Mouse (Mus musculus): ENCODE measurements around the gene Bean1. TPM values are rescaled to one million over a fixed set of nuclear protein-coding genes. Genes with fewer than 3 reads are reported as not detected.

Bean1 gene
- polyA plus RNA-seq, 2 experiments, result 0.02 TPM; not detected in 1

- H3K4me3 ChIP-seq (ENCODE audit: insufficient read depth in 1 of 2, low read depth in 2 of 2, low read length in 2 of 2), result no peak overlapping the region
- H3K9ac ChIP-seq (replicated peaks), result no peak overlapping the region
- no peak overlapping the region for H3K27ac ChIP-seq
- H3K36me3 ChIP-seq (replicated peaks; ENCODE audit: control insufficient read depth, insufficient read depth, low read depth), result no peaks in the 10 kb centered on the region
- 23% methylated on average over 15 of the region's 15 CpGs for WGBS (ENCODE audit: insufficient replicate concordance)
- H3K27me3 ChIP-seq (ENCODE audit: control insufficient read depth, insufficient read depth, low read length), result no peaks in the 10 kb centered on the region
- ATAC-seq (ENCODE audit: insufficient read depth) (0 out of 2 replicates have a peak, but pooled peaks have one; percentile 35), DNase-seq (ENCODE audit: low read depth in 3 of 3, low spot score in 3 of 3) (peak; percentile 14 to 22 (median 15))
- H3K4me1 ChIP-seq (replicated peaks; ENCODE audit: control insufficient read depth in 2 of 2, insufficient read depth in 2 of 2, low read length in 1 of 2), result no peaks in the 10 kb centered on the region
- no peaks in the 10 kb centered on the region for H3K9me3 ChIP-seq (ENCODE audit: control insufficient read depth, low read length)
- H3K4me2 ChIP-seq (ENCODE audit: low read depth), result no peak overlapping the region
- TF ChIP-seq EP300 (IDR thresholded peaks at IDR 0.05; ENCODE audit: low read depth) (no peak), CTCF (IDR thresholded peaks at IDR 0.05; ENCODE audit: low read depth) (peak; percentile 75)
Measured at GRCm38 (mm10) chr8:104145981-104146689, 24.1 kb upstream of the Bean1 start.

GRCm38 (mm10) chr8:104146717-104147494, 23.3 kb upstream of the Bean1 start:
- Histone ChIP-seq H3K4me3 (ENCODE audit: insufficient read depth in 1 of 2, low read depth in 2 of 2, low read length in 2 of 2) (no peak overlapping the region), H3K4me2 (ENCODE audit: low read depth) (no peak overlapping the region), H3K4me1 (replicated peaks; ENCODE audit: control insufficient read depth in 2 of 2, insufficient read depth in 2 of 2, low read length in 1 of 2) (no peaks in the 10 kb centered on the region), H3K36me3 (replicated peaks; ENCODE audit: control insufficient read depth, insufficient read depth, low read depth) (no peaks in the 10 kb centered on the region), H3K27ac (no peak overlapping the region), H3K9me3 (ENCODE audit: control insufficient read depth, low read length) (no peaks in the 10 kb centered on the region), H3K9ac (replicated peaks) (no peak overlapping the region), H3K27me3 (ENCODE audit: control insufficient read depth, insufficient read depth, low read length) (no peaks in the 10 kb centered on the region)
- ATAC-seq (ENCODE audit: insufficient read depth) (no peak), DNase-seq (ENCODE audit: low read depth in 3 of 3, low spot score in 3 of 3) (no peak)
- WGBS (ENCODE audit: insufficient replicate concordance), result 78% methylated on average over 15 of the region's 15 CpGs
- TF ChIP-seq EP300 (IDR thresholded peaks at IDR 0.05; ENCODE audit: low read depth) (no peak), CTCF (IDR thresholded peaks at IDR 0.05; ENCODE audit: low read depth) (no peak)

GRCm38 (mm10) chr8:104147947-104148346, 22.3 kb upstream of the Bean1 start:
- H3K27me3 ChIP-seq (ENCODE audit: control insufficient read depth, insufficient read depth, low read length), result no peaks in the 10 kb centered on the region
- H3K4me3 ChIP-seq (ENCODE audit: insufficient read depth in 1 of 2, low read depth in 2 of 2, low read length in 2 of 2), result no peak overlapping the region
- ATAC-seq (ENCODE audit: insufficient read depth) (no peak), DNase-seq (ENCODE audit: low read depth in 3 of 3, low spot score in 3 of 3) (no peak)
- no peaks in the 10 kb centered on the region for H3K9me3 ChIP-seq (ENCODE audit: control insufficient read depth, low read length)
- TF ChIP-seq CTCF (IDR thresholded peaks at IDR 0.05; ENCODE audit: low read depth), result no peak
- no peak for TF ChIP-seq EP300 (IDR thresholded peaks at IDR 0.05; ENCODE audit: low read depth)
- no peak overlapping the region for H3K27ac ChIP-seq
- H3K9ac ChIP-seq (replicated peaks), result no peak overlapping the region
- 60% methylated on average over 2 of the region's 2 CpGs for WGBS (ENCODE audit: insufficient replicate concordance)
- no peak overlapping the region for H3K4me2 ChIP-seq (ENCODE audit: low read depth)
- H3K36me3 ChIP-seq (replicated peaks; ENCODE audit: control insufficient read depth, insufficient read depth, low read depth), result no peaks in the 10 kb centered on the region
- H3K4me1 ChIP-seq (replicated peaks; ENCODE audit: control insufficient read depth in 2 of 2, insufficient read depth in 2 of 2, low read length in 1 of 2), result no peaks in the 10 kb centered on the region

GRCm38 (mm10) chr8:104160731-104161130, 9.5 kb upstream of the Bean1 start:
- H3K9ac ChIP-seq (replicated peaks), result no peak overlapping the region
- no peak overlapping the region for H3K4me3 ChIP-seq (ENCODE audit: insufficient read depth in 1 of 2, low read depth in 2 of 2, low read length in 2 of 2)
- H3K4me2 ChIP-seq (ENCODE audit: low read depth), result no peak overlapping the region
- H3K9me3 ChIP-seq (ENCODE audit: control insufficient read depth, low read length), result peaks cover 3% of the 10 kb centered on the region; the same call in 1 of the 2 replicates
- ATAC-seq (ENCODE audit: insufficient read depth) (no peak), DNase-seq (ENCODE audit: low read depth in 3 of 3, low spot score in 3 of 3) (no peak)
- H3K36me3 ChIP-seq (replicated peaks; ENCODE audit: control insufficient read depth, insufficient read depth, low read depth), result no peaks in the 10 kb centered on the region
- no peaks in the 10 kb centered on the region for H3K4me1 ChIP-seq (replicated peaks; ENCODE audit: control insufficient read depth in 2 of 2, insufficient read depth in 2 of 2, low read length in 1 of 2)
- 66% methylated on average over 5 of the region's 5 CpGs for WGBS (ENCODE audit: insufficient replicate concordance)
- TF ChIP-seq EP300 (IDR thresholded peaks at IDR 0.05; ENCODE audit: low read depth), result no peak
- H3K27me3 ChIP-seq (ENCODE audit: control insufficient read depth, insufficient read depth, low read length), result no peaks in the 10 kb centered on the region
- H3K27ac ChIP-seq, result no peak overlapping the region

- no peaks in the 10 kb centered on the region for H3K36me3 ChIP-seq (replicated peaks; ENCODE audit: control insufficient read depth, insufficient read depth, low read depth)
- DNase-seq (ENCODE audit: low read depth in 3 of 3, low spot score in 3 of 3), result no peak
- H3K27ac ChIP-seq, result no peak overlapping the region
- no peaks in the 10 kb centered on the region for H3K9me3 ChIP-seq (ENCODE audit: control insufficient read depth, low read length)
- peaks cover 30% of the 10 kb centered on the region for H3K27me3 ChIP-seq (ENCODE audit: control insufficient read depth, insufficient read depth, low read length)
- H3K4me3 ChIP-seq (ENCODE audit: insufficient read depth in 1 of 2, low read depth in 2 of 2, low read length in 2 of 2), result no peak overlapping the region
- H3K4me1 ChIP-seq (replicated peaks; ENCODE audit: control insufficient read depth in 2 of 2, insufficient read depth in 2 of 2, low read length in 1 of 2), result no peaks in the 10 kb centered on the region
- 35% methylated on average over 3 of the region's 3 CpGs for WGBS (ENCODE audit: insufficient replicate concordance)
- no peak overlapping the region for H3K9ac ChIP-seq (replicated peaks)
- no peak for TF ChIP-seq EP300 (IDR thresholded peaks at IDR 0.05; ENCODE audit: low read depth)
- TF ChIP-seq CTCF (IDR thresholded peaks at IDR 0.05; ENCODE audit: low read depth), result no peak
- H3K4me2 ChIP-seq (ENCODE audit: low read depth), result no peak overlapping the region
- no peak for ATAC-seq (ENCODE audit: insufficient read depth)
Measured at GRCm38 (mm10) chr8:104169461-104169860, 781 bp upstream of the Bean1 start.

Measured in liver, embryonic 14.5 days (tissue).